Mouse (Mus musculus) liver, embryonic 11.5 days (tissue): ENCODE measurements around the gene Dmrta1. TPM values are rescaled to one million over a fixed set of nuclear protein-coding genes. Genes with fewer than 3 reads are reported as not detected.
"Not testable (repeated sequence)": the region's sequence is repeated elsewhere in the genome, so short reads cannot be mapped to it uniquely, and the experiment has no call there.

Source experiments
- ATAC-seq: fragments of 200-750 bp; cut with Nextera tagmentation; replicated peaks from 2 replicates; pipeline ENCODE4 v1.8.0; 2017; ENCODE audit warnings: moderate number of reproducible peaks, mild to moderate bottlenecking, moderate TSS enrichment, moderate library complexity; ENCODE audit not compliant: low FRiP score
- DNase-seq: peaks from one replicate; pipeline ENCODE4 v3.0.0-alpha.2; 2017; ENCODE audit warnings: low spot score
- H3K27ac ChIP-seq: fragments of 300-500 bp; sonication (generic); 2 replicates; pipeline ENCODE4 v1.5.1; 2014; ENCODE audit warnings: mild to moderate bottlenecking, low read depth, low read length, control low read depth
- H3K27me3 ChIP-seq: fragments of 300-500 bp; sonication (generic); replicated peaks from 2 replicates; pipeline ENCODE4 v1.6.1; 2014; ENCODE audit warnings: low read length, mixed read lengths; ENCODE audit not compliant: control insufficient read depth, insufficient read depth
- H3K36me3 ChIP-seq: fragments of 300-500 bp; sonication (generic); 2 replicates; pipeline ENCODE4 v1.6.1; 2014; ENCODE audit warnings: mild to moderate bottlenecking, low read length, moderate library complexity, mixed read lengths; ENCODE audit not compliant: control insufficient read depth, insufficient read depth
- H3K4me1 ChIP-seq: fragments of 300-500 bp; sonication (generic); replicated peaks from 2 replicates; pipeline ENCODE4 v1.6.1; 2014; ENCODE audit warnings: low read length, mixed read lengths; ENCODE audit not compliant: control insufficient read depth, insufficient read depth
- H3K4me2 ChIP-seq: fragments of 300-500 bp; sonication (generic); 2 replicates; pipeline ENCODE4 v1.6.1; 2014; ENCODE audit warnings: mild to moderate bottlenecking, control low read depth, moderate library complexity
- H3K4me3 ChIP-seq: fragments of 300-500 bp; sonication (generic); 2 replicates; pipeline ENCODE4 v1.5.1; 2014; ENCODE audit warnings: low read depth, low read length, control low read depth
- H3K9ac ChIP-seq: fragments of 300-500 bp; sonication (generic); 2 replicates; pipeline ENCODE4 v1.6.1; 2014; ENCODE audit warnings: low read depth, low read length, control low read depth
- H3K9me3 ChIP-seq: fragments of 300-500 bp; sonication (generic); 2 replicates; pipeline ENCODE4 v1.6.1; 2016; ENCODE audit warnings: low read length, inconsistent platforms, mixed read lengths; ENCODE audit not compliant: control insufficient read depth
- WGBS: fragments of 180-500 bp; shearing (Covaris S2); extraction: QIAGEN DNeasy Blood & Tissue Kit; methylation state at CpG from one replicate; pipeline ENCODE4 v1.1.7; 2014; 5-methylcytosine and 5-hydroxymethylcytosine counted together
- polyA plus RNA-seq: library from polyadenylated mRNA; unstranded; fragments of >200 nt; fragmentation: Nextera tagmentation; extraction: Ambion mirVana; gene quantifications from 2 replicates; pipeline ENCODE4 v1.2.1, GENCODE M21; 2014

Dmrta1 gene
- polyA plus RNA-seq, 1 experiment from 2014 or later = not detected

GRCm38 (mm10) chr4:89695589-89695988 is 16.4 kb downstream of the Dmrta1 start:
- no peak for DNase-seq

GRCm38 (mm10) chr4:89697951-89698350 is 18.7 kb downstream of the Dmrta1 start:
- Histone ChIP-seq H3K4me2 (no peak overlapping the region), H3K4me1 (no peaks in the 10 kb centered on the region), H3K36me3 (no peaks in the 10 kb centered on the region), H3K27me3 (no peaks in the 10 kb centered on the region), H3K9me3 (no peaks in the 10 kb centered on the region), H3K27ac (no peak overlapping the region), H3K9ac (no peak overlapping the region), H3K4me3 (no peak overlapping the region)
- ATAC-seq = no peak
- DNase-seq = no peak

More at GRCm38 (mm10) chr4:89695589-89695988, 16.4 kb downstream of the Dmrta1 start:
- Histone ChIP-seq H3K4me2 (no peak overlapping the region), H3K27me3 (peaks cover 11% of the 10 kb centered on the region), H3K9ac (no peak overlapping the region), H3K4me3 (no peak overlapping the region), H3K9me3 (no peaks in the 10 kb centered on the region), H3K36me3 (no peaks in the 10 kb centered on the region), H3K4me1 (no peaks in the 10 kb centered on the region), H3K27ac (no peak overlapping the region)
- ATAC-seq = no peak
- WGBS = 69% methylated on average over 5 of the region's 5 CpGs

- H3K27me3 ChIP-seq, ATAC-seq, H3K9me3 ChIP-seq, H3K9ac ChIP-seq, H3K36me3 ChIP-seq, H3K27ac ChIP-seq, H3K4me3 ChIP-seq, H3K4me1 ChIP-seq, H3K4me2 ChIP-seq, DNase-seq: not testable (repeated sequence)
- 65% methylated on average over 1 of the region's 1 CpGs for WGBS
Measured at GRCm38 (mm10) chr4:89723526-89724190, 44.4 kb downstream of the Dmrta1 start.
